Mouse (Mus musculus): ENCODE measurements around the gene Spn.

DNA sequence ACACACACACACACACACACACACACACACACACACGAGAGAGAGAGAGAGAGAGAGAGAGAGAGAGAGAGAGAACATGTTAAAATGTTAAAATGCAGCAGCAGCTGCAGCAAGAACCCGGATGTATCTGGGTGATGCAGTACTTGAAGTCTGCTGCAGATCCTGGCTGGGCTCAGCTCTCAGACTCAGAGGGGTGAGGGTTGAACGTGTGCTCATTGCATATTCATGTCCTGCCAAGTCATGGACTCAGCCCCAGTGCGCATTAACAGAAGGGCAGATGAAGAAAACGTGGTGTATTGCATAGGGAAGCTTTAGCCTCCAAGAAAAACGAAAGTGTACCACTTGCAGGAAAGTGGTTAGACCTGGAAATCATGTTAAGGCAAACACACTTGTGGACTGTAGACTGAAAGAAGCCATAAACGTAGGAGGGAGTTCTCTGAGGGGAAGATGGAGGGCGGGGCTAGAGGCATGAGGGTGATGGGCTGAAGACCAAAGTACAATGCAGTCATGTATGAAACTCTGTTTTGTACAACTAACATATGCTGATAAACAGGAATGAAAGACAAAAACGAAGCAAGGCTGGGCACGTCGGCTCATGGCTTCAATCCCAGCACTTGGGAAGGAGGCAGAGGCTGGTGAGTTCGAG, 23.9 kb downstream of the Spn start:
- no peak for TF ChIP-seq CTCF (IDR thresholded peaks at IDR 0.05; ENCODE audit: insufficient read depth, low read length)
- TF ChIP-seq POLR2A (IDR thresholded peaks at IDR 0.05; ENCODE audit: borderline replicate concordance, extremely low read depth, low read depth, low read length): no peak
